Comparison of ENCODE assay signal across 8 mouse cellular contexts in genomic region chr13:105377038-105377437, GRCm38 (mm10).
DNase-seq lines count a peak whose midpoint lies in the region; ATAC-seq and TF ChIP-seq lines count a peak whose summit lies in the region.

No protein-coding gene starts in this region.

- TF ChIP-seq CTCF in midbrain, postnatal 0 days (IDR thresholded peaks at IDR 0.05) = peak; percentile 78

- no peaks in the 10 kb centered on the region for H3K9me3 ChIP-seq in kidney, embryonic 16.5 days (ENCODE audit: low read length)
- no peaks in the 10 kb centered on the region for H3K9me3 ChIP-seq in limb, embryonic 14.5 days (ENCODE audit: control insufficient read depth, low read length)
- no peaks in the 10 kb centered on the region for H3K9me3 ChIP-seq in midbrain, postnatal 0 days (ENCODE audit: low read length)

- intact Hi-C loops in heart, postnatal 25 days (cut with DNase I) = loop anchor here (2.0 to 5.0 kb wide), 2 partner anchors 110 to 430 kb away; no protein-coding TSS in a partner anchor

- H3K9ac ChIP-seq in kidney, embryonic 16.5 days (replicated peaks; ENCODE audit: low read length) = no peak overlapping the region
- no peak overlapping the region for H3K9ac ChIP-seq in limb, embryonic 14.5 days (ENCODE audit: low read depth, low read length, severe bottlenecking)
- H3K9ac ChIP-seq in midbrain, postnatal 0 days (replicated peaks; ENCODE audit: low read length, poor library complexity, severe bottlenecking) = no peak overlapping the region

- WGBS in kidney, embryonic 16.5 days = 11% methylated on average over 2 of the region's 2 CpGs
- WGBS in limb, embryonic 14.5 days = 0% methylated on average over 2 of the region's 2 CpGs
- 2% methylated on average over 2 of the region's 2 CpGs for WGBS in midbrain, postnatal 0 days

- no peak for TF ChIP-seq POLR2A in limb, embryonic 14.5 days (IDR thresholded peaks at IDR 0.05; ENCODE audit: borderline replicate concordance, extremely low read depth, insufficient read depth, insufficient read length)

- peak; percentile 87; the same call in 1 of the 2 replicates for ATAC-seq in kidney, embryonic 16.5 days (ENCODE audit: low FRiP score, low TSS enrichment)
- peak; percentile 76; the same call in 1 of the 2 replicates for ATAC-seq in limb, embryonic 14.5 days (ENCODE audit: low FRiP score, low read depth)
- ATAC-seq in midbrain, postnatal 0 days (ENCODE audit: low FRiP score) = peak; percentile 84

- no peak overlapping the region for H3K27ac ChIP-seq in kidney, embryonic 16.5 days (ENCODE audit: low read length)
- no peak overlapping the region for H3K27ac ChIP-seq in limb, embryonic 14.5 days (replicated peaks; ENCODE audit: low read depth, low read length)
- H3K27ac ChIP-seq in midbrain, postnatal 0 days (ENCODE audit: low read depth, low read length) = no peak overlapping the region

- no peak overlapping the region for H3K4me2 ChIP-seq in kidney, embryonic 16.5 days (replicated peaks; ENCODE audit: low read depth, low read length)
- H3K4me2 ChIP-seq in limb, embryonic 14.5 days (replicated peaks; ENCODE audit: low read depth, low read length, severe bottlenecking) = no peak overlapping the region
- H3K4me2 ChIP-seq in midbrain, postnatal 0 days (ENCODE audit: low read depth, low read length, poor library complexity, severe bottlenecking) = no peak overlapping the region

- no peaks in the 10 kb centered on the region for H3K36me3 ChIP-seq in kidney, embryonic 16.5 days (ENCODE audit: insufficient read depth, low read length)
- no peaks in the 10 kb centered on the region for H3K36me3 ChIP-seq in limb, embryonic 14.5 days (ENCODE audit: control insufficient read depth, insufficient read depth, low read length)
- H3K36me3 ChIP-seq in midbrain, postnatal 0 days (ENCODE audit: insufficient read depth, low read length) = no peaks in the 10 kb centered on the region
- no peaks in the 10 kb centered on the region for H3K36me3 ChIP-seq in splenic B cell, adult 2 months (ENCODE audit: control insufficient read depth, insufficient read depth, low read length, poor library complexity, severe bottlenecking)

- DNase-seq in heart, adult 11 months = peak; percentile 89
- DNase-seq in heart, postnatal 25 days (ENCODE audit: low spot score) = no peak
- DNase-seq in embryo, embryonic 9.5 days (ENCODE audit: extremely low spot score) = peak; percentile 64
- peak; percentile 4 to 23 for DNase-seq in heart, adult 9 months (ENCODE audit: low spot score in 2 of 2)
- DNase-seq in limb, embryonic 14.5 days (ENCODE audit: low spot score) = peak; percentile 26
- peak; percentile 67 for DNase-seq in midbrain, postnatal 0 days (ENCODE audit: low spot score)
- peak; percentile 29 for DNase-seq in splenic B cell, adult 2 months (ENCODE audit: low read depth, low spot score)

- H3K27me3 ChIP-seq in kidney, embryonic 16.5 days (ENCODE audit: insufficient read depth, low read length) = no peaks in the 10 kb centered on the region
- no peaks in the 10 kb centered on the region for H3K27me3 ChIP-seq in limb, embryonic 14.5 days (ENCODE audit: control insufficient read depth, insufficient read depth, low read length)
- no peaks in the 10 kb centered on the region for H3K27me3 ChIP-seq in midbrain, postnatal 0 days (ENCODE audit: insufficient read depth, low read length)
- no peaks in the 10 kb centered on the region for H3K27me3 ChIP-seq in splenic B cell, adult 2 months (ENCODE audit: control insufficient read depth, insufficient read depth, low read length, poor library complexity, severe bottlenecking)

- no peaks in the 10 kb centered on the region for H3K4me1 ChIP-seq in kidney, embryonic 16.5 days (ENCODE audit: insufficient read depth, low read length)
- H3K4me1 ChIP-seq in limb, embryonic 14.5 days (ENCODE audit: control insufficient read depth, insufficient read depth, low read length) = no peaks in the 10 kb centered on the region
- H3K4me1 ChIP-seq in midbrain, postnatal 0 days (ENCODE audit: insufficient read depth, low read length) = no peaks in the 10 kb centered on the region

- H3K4me3 ChIP-seq in kidney, embryonic 16.5 days (ENCODE audit: low read length) = no peak overlapping the region
- no peak overlapping the region for H3K4me3 ChIP-seq in limb, embryonic 14.5 days (replicated peaks; ENCODE audit: low read length)
- H3K4me3 ChIP-seq in midbrain, postnatal 0 days (ENCODE audit: low read depth, low read length) = no peak overlapping the region
